Mouse (Mus musculus): ENCODE data around the gene Gnmt. TPM values are rescaled to one million over a fixed set of nuclear protein-coding genes. Genes with fewer than 3 reads are reported as not detected.

Gnmt gene
- polyA plus RNA-seq, 1 experiment = 1.3 TPM

DNA sequence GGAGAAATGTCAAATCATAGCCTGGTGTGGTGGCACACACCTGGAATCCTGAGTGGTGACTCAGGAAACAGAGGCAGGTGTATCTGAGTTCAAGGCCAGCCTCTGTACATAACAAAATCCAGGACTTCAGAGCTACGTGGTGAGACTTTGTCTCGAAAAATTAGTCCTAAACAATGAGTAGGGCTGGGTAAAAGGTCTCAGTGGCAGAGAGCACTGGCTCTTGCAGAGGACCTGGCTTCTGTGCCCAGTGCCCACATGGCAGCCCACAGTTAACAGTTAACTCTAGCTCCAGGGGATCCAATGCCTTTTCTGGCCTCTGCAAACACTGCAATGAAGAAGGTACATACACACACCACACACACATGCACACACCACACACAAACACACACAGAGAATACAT is 18.8 kb upstream of the Gnmt start:
- Histone ChIP-seq H3K4me3 (ENCODE audit: insufficient read depth, low read length) (no peak overlapping the region), H3K4me1 (ENCODE audit: control insufficient read depth, insufficient read depth, low read length) (peaks cover 3% of the 10 kb centered on the region; the same call in 1 of the 2 replicates), H3K27ac (ENCODE audit: insufficient read depth, low read length) (no peak overlapping the region)
- no peak for TF ChIP-seq CTCF (IDR thresholded peaks at IDR 0.05; ENCODE audit: extremely low read depth, insufficient read depth, low read length)
- TF ChIP-seq POLR2A (IDR thresholded peaks at IDR 0.05; ENCODE audit: extremely low read depth, insufficient read depth, low read length) = no peak

DNA sequence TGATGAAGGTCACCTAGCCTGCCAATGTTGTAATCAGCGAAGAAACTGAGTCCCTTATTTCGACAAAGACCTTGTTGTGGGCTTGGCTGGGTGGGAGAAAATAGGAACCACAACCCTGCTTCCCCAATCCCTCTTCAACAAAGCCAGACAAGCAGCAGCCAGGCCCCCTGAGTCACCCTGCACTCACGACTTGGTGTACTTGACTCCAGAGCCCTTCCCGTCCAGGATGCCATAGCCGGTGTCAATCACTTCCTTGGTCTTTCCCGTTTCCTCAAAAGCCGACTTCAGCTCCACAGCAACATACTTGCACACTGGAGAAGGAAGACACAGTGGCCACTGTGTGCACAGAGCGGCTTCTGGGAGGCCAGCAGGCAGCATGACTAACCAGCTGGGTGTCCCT is 18.3 kb upstream of the Gnmt start:
- H3K4me3 ChIP-seq (ENCODE audit: insufficient read depth, low read length) = no peak overlapping the region
- H3K4me1 ChIP-seq (ENCODE audit: control insufficient read depth, insufficient read depth, low read length) = peaks cover 3% of the 10 kb centered on the region; the same call in 1 of the 2 replicates
- TF ChIP-seq CTCF (IDR thresholded peaks at IDR 0.05; ENCODE audit: extremely low read depth, insufficient read depth, low read length) (no peak), POLR2A (IDR thresholded peaks at IDR 0.05; ENCODE audit: extremely low read depth, insufficient read depth, low read length) (no peak)
- no peak overlapping the region for H3K27ac ChIP-seq (ENCODE audit: insufficient read depth, low read length)

DNA sequence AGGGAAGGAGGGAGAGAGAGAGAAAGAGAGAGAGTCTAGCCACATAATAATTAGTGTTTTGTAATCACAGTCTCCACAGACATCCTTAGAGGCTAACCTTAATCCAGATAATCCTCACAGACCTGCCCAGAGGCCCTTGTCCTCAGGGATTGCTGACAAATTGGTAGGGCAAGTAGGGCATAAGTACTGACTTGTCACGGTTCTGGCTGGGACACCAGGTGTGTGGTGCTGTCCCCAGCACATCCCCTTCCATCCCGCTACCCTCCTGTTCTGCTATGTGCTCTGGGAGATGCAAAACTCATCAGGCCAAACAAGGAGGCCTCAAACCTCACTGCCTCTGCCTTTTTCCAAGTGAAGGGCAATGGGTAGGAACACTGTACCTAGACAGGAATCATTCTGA is 16.5 kb upstream of the Gnmt start:
- no peak for TF ChIP-seq POLR2A (IDR thresholded peaks at IDR 0.05; ENCODE audit: extremely low read depth, insufficient read depth, low read length)
- TF ChIP-seq CTCF (IDR thresholded peaks at IDR 0.05; ENCODE audit: extremely low read depth, insufficient read depth, low read length) = no peak
- H3K27ac ChIP-seq (ENCODE audit: insufficient read depth, low read length) = no peak overlapping the region
- H3K4me1 ChIP-seq (ENCODE audit: control insufficient read depth, insufficient read depth, low read length) = no peaks in the 10 kb centered on the region
- no peak overlapping the region for H3K4me3 ChIP-seq (ENCODE audit: insufficient read depth, low read length)

DNA sequence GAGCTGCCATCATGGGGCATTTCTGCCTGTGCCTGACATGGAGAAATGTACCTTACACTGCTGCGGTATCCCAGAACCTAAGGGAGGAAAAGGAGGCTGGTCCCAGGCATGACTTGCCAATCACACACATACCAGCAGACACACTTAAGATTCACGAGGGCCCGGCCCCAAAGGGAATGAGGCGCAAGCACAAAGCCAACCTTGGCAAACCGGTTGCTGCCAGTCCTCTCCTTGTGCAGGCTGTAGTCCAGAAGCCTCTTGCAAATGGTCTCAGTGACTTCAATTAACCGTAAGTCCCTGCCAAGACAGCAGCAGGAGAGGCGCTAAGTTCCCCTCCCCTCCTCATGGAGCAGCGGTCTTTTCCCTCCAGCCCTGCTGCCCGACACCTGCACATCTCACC is 14.0 kb upstream of the Gnmt start:
- TF ChIP-seq CTCF (IDR thresholded peaks at IDR 0.05; ENCODE audit: extremely low read depth, insufficient read depth, low read length) (no peak), POLR2A (IDR thresholded peaks at IDR 0.05; ENCODE audit: extremely low read depth, insufficient read depth, low read length) (no peak)
- no peak overlapping the region for H3K27ac ChIP-seq (ENCODE audit: insufficient read depth, low read length)
- no peaks in the 10 kb centered on the region for H3K4me1 ChIP-seq (ENCODE audit: control insufficient read depth, insufficient read depth, low read length)
- no peak overlapping the region for H3K4me3 ChIP-seq (ENCODE audit: insufficient read depth, low read length)

DNA sequence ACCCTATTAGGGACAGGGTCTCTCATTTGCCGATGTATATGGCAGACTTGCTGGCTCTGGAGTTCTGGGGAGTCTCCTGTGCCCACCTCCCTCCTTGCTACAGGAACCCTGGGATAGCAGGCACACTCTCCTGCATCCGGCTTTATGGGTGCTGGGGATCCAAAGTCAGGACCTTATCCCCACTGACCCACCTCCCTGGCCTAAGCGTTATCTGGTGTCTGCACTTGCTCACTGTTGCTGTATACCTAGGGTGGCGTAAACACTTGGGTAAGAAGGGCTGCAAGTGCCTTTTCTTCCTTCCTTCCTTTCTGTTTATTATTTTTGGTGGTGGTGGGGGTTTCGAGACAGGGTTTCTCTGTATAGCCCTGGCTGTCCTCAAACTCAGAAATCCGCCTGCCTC is 12.3 kb upstream of the Gnmt start:
- no peaks in the 10 kb centered on the region for H3K4me1 ChIP-seq (ENCODE audit: control insufficient read depth, insufficient read depth, low read length)
- no peak overlapping the region for H3K27ac ChIP-seq (ENCODE audit: insufficient read depth, low read length)
- no peak overlapping the region for H3K4me3 ChIP-seq (ENCODE audit: insufficient read depth, low read length)
- TF ChIP-seq POLR2A (IDR thresholded peaks at IDR 0.05; ENCODE audit: extremely low read depth, insufficient read depth, low read length) (no peak), CTCF (IDR thresholded peaks at IDR 0.05; ENCODE audit: extremely low read depth, insufficient read depth, low read length) (no peak)

DNA sequence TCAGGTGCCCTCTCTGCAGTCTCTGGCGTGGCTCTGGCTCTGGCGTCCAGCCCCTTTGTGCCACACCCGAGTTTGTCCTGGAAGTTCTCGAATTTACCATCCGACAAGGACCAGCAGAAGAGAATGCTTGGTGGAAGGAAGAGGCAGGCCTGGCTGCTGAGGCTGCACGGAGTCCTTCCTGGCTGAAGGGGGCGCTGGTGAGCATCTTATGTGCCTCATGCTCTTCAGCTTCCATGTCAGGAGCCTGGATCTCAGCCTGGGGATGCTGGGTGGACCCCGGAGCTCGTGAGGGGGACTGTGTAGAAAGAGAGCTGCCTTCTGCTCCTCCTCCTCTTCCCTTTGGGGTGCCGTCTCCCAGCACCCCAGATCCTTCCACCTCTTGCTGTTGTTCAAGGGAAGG is 7.2 kb upstream of the Gnmt start:
- Histone ChIP-seq H3K4me3 (ENCODE audit: insufficient read depth, low read length) (no peak overlapping the region), H3K27ac (ENCODE audit: insufficient read depth, low read length) (no peak overlapping the region), H3K4me1 (ENCODE audit: control insufficient read depth, insufficient read depth, low read length) (no peaks in the 10 kb centered on the region)
- TF ChIP-seq CTCF (IDR thresholded peaks at IDR 0.05; ENCODE audit: extremely low read depth, insufficient read depth, low read length) (peak; percentile 42), POLR2A (IDR thresholded peaks at IDR 0.05; ENCODE audit: extremely low read depth, insufficient read depth, low read length) (no peak)

DNA sequence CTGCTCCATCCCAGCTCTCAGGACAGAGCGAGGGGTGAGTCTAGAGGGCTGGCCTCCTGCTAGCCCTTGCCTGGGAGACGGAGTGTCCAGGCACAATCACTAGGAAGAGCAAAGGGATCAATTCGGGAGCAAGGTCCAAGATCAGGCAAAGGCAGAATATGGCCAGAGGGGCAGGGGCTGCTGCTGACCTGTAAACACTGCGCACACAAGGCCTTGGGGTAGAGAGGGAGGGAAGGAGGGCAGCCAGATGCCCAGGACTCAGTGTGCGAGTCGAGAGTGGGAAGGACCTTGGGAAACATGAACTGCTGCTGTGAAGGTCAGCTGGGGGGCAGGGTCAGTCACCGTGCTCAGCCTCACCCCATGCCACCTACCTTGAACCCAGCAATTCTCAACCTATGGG is 6.3 kb upstream of the Gnmt start:
- TF ChIP-seq POLR2A (IDR thresholded peaks at IDR 0.05; ENCODE audit: extremely low read depth, insufficient read depth, low read length) = no peak
- no peak for TF ChIP-seq CTCF (IDR thresholded peaks at IDR 0.05; ENCODE audit: extremely low read depth, insufficient read depth, low read length)
- no peak overlapping the region for H3K4me3 ChIP-seq (ENCODE audit: insufficient read depth, low read length)

DNA sequence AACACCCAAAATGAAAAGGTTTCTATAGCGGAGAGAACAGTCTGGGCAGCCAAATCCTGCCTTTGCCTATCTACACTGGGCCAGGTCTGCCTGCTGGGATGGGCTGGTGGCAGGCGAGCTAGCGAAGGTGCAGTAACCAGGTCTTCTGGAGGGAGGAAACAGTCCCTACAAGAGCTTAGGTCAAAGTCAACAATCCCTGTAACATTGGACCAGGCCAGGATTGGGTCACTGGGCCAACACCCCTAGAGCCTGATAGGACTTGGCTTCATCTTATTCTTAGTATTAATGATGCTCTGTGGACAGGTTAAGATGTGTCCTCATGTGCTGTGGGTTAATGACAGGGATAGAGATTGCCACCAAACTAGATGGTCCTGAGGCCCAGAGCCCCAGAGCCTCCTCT is 5.1 kb upstream of the Gnmt start:
- H3K4me1 ChIP-seq (ENCODE audit: control insufficient read depth, insufficient read depth, low read length) = no peaks in the 10 kb centered on the region

More for the DNA sequence above, 6.3 kb upstream of the Gnmt start:
- Histone ChIP-seq H3K27ac (ENCODE audit: insufficient read depth, low read length) (no peak overlapping the region), H3K4me1 (ENCODE audit: control insufficient read depth, insufficient read depth, low read length) (no peaks in the 10 kb centered on the region)

DNA sequence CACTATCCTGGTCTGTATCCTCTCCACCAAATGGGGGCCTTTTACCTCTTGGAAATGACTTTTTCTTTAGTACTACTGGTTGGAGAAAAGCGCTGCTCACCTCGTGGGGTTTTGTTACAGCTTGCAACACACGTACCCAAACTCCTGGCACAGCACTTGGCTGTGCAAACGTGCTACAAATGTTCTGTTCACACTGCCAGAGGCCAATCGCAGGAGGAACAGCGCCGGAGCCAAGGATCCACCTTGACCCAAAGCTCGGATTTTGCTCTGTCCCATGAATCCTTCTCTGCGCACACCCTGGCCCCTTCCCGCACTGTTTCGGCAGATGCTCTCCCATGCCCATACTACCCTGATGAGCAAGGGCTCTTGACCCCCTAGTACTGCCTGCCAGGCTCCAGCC is 472 bp downstream of the Gnmt start:
- Histone ChIP-seq H3K27ac (ENCODE audit: insufficient read depth, low read length) (no peak overlapping the region), H3K4me1 (ENCODE audit: control insufficient read depth, insufficient read depth, low read length) (no peaks in the 10 kb centered on the region), H3K4me3 (ENCODE audit: insufficient read depth, low read length) (no peak overlapping the region)
- TF ChIP-seq CTCF (IDR thresholded peaks at IDR 0.05; ENCODE audit: extremely low read depth, insufficient read depth, low read length) = no peak
- TF ChIP-seq POLR2A (IDR thresholded peaks at IDR 0.05; ENCODE audit: extremely low read depth, insufficient read depth, low read length) = no peak

More for the DNA sequence above, 5.1 kb upstream of the Gnmt start:
- TF ChIP-seq CTCF (IDR thresholded peaks at IDR 0.05; ENCODE audit: extremely low read depth, insufficient read depth, low read length) (no peak), POLR2A (IDR thresholded peaks at IDR 0.05; ENCODE audit: extremely low read depth, insufficient read depth, low read length) (no peak)
- Histone ChIP-seq H3K27ac (ENCODE audit: insufficient read depth, low read length) (no peak overlapping the region), H3K4me3 (ENCODE audit: insufficient read depth, low read length) (no peak overlapping the region)

DNA sequence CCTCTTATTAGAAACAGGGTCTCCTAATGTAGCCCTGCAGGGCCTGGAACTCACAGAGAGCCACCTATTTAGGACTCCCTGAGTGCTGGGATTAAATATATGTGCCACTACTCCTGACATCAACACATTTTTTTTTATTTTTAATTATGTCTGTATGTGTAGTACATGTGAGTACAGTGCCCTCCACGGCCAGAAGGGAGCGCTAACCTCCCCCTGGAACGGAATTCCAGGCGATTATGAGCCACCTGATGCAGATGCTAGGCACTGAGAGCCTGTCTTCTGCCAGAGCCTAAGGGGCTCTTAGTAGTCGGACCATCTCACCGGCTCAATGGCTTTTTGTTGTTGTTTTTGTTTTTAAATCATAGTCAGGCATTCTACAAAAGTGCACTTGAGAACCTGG is 947 bp downstream of the Gnmt start:
- Histone ChIP-seq H3K27ac (ENCODE audit: insufficient read depth, low read length) (no peak overlapping the region), H3K4me3 (ENCODE audit: insufficient read depth, low read length) (no peak overlapping the region), H3K4me1 (ENCODE audit: control insufficient read depth, insufficient read depth, low read length) (no peaks in the 10 kb centered on the region)
- TF ChIP-seq CTCF (IDR thresholded peaks at IDR 0.05; ENCODE audit: extremely low read depth, insufficient read depth, low read length) (no peak), POLR2A (IDR thresholded peaks at IDR 0.05; ENCODE audit: extremely low read depth, insufficient read depth, low read length) (no peak)

DNA sequence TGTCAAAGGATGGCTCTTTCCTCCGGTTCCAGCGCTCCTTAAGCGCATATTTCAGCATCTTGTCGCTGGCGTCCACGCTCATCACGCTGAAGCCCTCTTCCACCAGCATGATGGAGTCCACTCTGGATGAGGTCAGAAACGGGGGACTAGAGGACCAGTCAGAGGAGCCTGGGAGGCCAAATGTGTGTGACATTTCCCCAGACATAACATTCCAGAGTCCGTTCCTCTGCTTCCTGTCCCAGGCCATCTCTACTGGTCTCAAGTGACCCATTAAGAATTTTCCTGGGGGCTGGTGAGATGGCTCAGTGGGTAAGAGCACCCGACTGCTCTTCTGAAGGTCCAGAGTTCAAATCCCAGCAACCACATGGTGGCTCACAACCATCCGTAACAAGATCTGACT is 1.7 kb downstream of the Gnmt start:
- no peak for TF ChIP-seq CTCF (IDR thresholded peaks at IDR 0.05; ENCODE audit: extremely low read depth, insufficient read depth, low read length)
- no peak for TF ChIP-seq POLR2A (IDR thresholded peaks at IDR 0.05; ENCODE audit: extremely low read depth, insufficient read depth, low read length)
- H3K4me3 ChIP-seq (ENCODE audit: insufficient read depth, low read length) = no peak overlapping the region
- H3K27ac ChIP-seq (ENCODE audit: insufficient read depth, low read length) = no peak overlapping the region
- no peaks in the 10 kb centered on the region for H3K4me1 ChIP-seq (ENCODE audit: control insufficient read depth, insufficient read depth, low read length)
